Mouse (Mus musculus): ENCODE results near the gene Dnm3.

- TF ChIP-seq POLR2A (IDR thresholded peaks at IDR 0.05; ENCODE audit: borderline replicate concordance, extremely low read depth, insufficient read depth, insufficient read length, poor library complexity, severe bottlenecking) = no peak
- TF ChIP-seq CTCF (IDR thresholded peaks at IDR 0.05; ENCODE audit: borderline replicate concordance, extremely low read depth, insufficient read depth, insufficient read length) = no peak
Measured at GRCm38 (mm10) chr1:162369726-162370125, 108.1 kb downstream of the Dnm3 start.
